Comparison of ENCODE assay signal across 23 mouse cellular contexts in genomic region chr17:33900281-33900988, GRCm38 (mm10). TPM values are rescaled to one million over a fixed set of nuclear protein-coding genes. Genes with fewer than 3 reads are reported as not detected.
DNase-seq lines count a peak whose midpoint lies in the region; ATAC-seq and TF ChIP-seq lines count a peak whose summit lies in the region.
"Had no signal": no experiment of that assay in that cellular context is flagged by ENCODE, and none has a peak within 500 bp of the region (broad histone marks: within the 10 kb centered on the region; RNA-seq: fewer than 3 reads in every experiment).

No protein-coding gene starts in this region.

- H3K27me3 ChIP-seq in forebrain, embryonic 12.5 days, result no peaks in the 10 kb centered on the region
- H3K27me3 ChIP-seq in forebrain, embryonic 11.5 days (ENCODE audit: control insufficient read depth, insufficient read depth, low read length), result no peaks in the 10 kb centered on the region
- no peaks in the 10 kb centered on the region for H3K27me3 ChIP-seq in testis, adult 2 months (ENCODE audit: control insufficient read depth, insufficient read depth, low read length)
- no peaks in the 10 kb centered on the region for H3K27me3 ChIP-seq in liver, embryonic 11.5 days (replicated peaks; ENCODE audit: control insufficient read depth, insufficient read depth, low read length)
- H3K27me3 ChIP-seq: forebrain, embryonic 15.5 days; kidney, embryonic 15.5 days; neural tube, embryonic 13.5 days; stomach, embryonic 15.5 days had no signal

- H3K4me1 ChIP-seq in forebrain, embryonic 12.5 days, result no peaks in the 10 kb centered on the region
- H3K4me1 ChIP-seq in forebrain, embryonic 11.5 days (replicated peaks; ENCODE audit: control insufficient read depth, insufficient read depth, low read length), result no peaks in the 10 kb centered on the region
- peaks cover 14% of the 10 kb centered on the region for H3K4me1 ChIP-seq in testis, adult 2 months (ENCODE audit: control insufficient read depth, insufficient read depth, low read length)
- H3K4me1 ChIP-seq in liver, embryonic 11.5 days (replicated peaks; ENCODE audit: control insufficient read depth, insufficient read depth, low read length), result peaks cover 36% of the 10 kb centered on the region
- H3K4me1 ChIP-seq: forebrain, embryonic 15.5 days; kidney, embryonic 15.5 days; neural tube, embryonic 13.5 days; stomach, embryonic 15.5 days had no signal

- 74% methylated on average over 7 of the region's 7 CpGs for WGBS in forebrain, embryonic 12.5 days
- WGBS in forebrain, embryonic 11.5 days, result 75% methylated on average over 7 of the region's 7 CpGs
- 64% methylated on average over 7 of the region's 7 CpGs for WGBS in liver, embryonic 11.5 days

- no peak overlapping the region for H3K27ac ChIP-seq in forebrain, embryonic 12.5 days
- no peak overlapping the region for H3K27ac ChIP-seq in forebrain, embryonic 11.5 days (ENCODE audit: low read depth, low read length)
- peak overlapping the region; percentile 45; the same call in 1 of the 2 replicates for H3K27ac ChIP-seq in testis, adult 2 months (ENCODE audit: control insufficient read depth, insufficient read depth, low read depth, low read length)
- H3K27ac ChIP-seq in liver, embryonic 11.5 days (ENCODE audit: low read depth, low read length), result peak overlapping the region; percentile 87
- H3K27ac ChIP-seq: forebrain, embryonic 15.5 days; heart, adult 2 months; kidney, embryonic 15.5 days; left cerebral cortex, adult 2 months; neural tube, embryonic 13.5 days; stomach, embryonic 15.5 days had no signal

- TF ChIP-seq CTCF in testis, adult 2 months (IDR thresholded peaks at IDR 0.05; ENCODE audit: control insufficient read depth, insufficient read depth, insufficient replicate concordance, low read depth, low read length), result no peak

- no peak for ATAC-seq in forebrain, embryonic 12.5 days (ENCODE audit: low FRiP score)
- ATAC-seq in forebrain, embryonic 11.5 days (replicated peaks; ENCODE audit: low FRiP score), result no peak
- no peak for ATAC-seq in liver, embryonic 11.5 days (replicated peaks; ENCODE audit: low FRiP score)
- ATAC-seq in inflammation-experienced regulatory T-cells, adult 6 months, result no peak
- ATAC-seq: activated CD4-positive, CD25-positive, alpha-beta regulatory T cell, adult 4 months; forebrain, embryonic 15.5 days had no signal

- H3K4me2 ChIP-seq in forebrain, embryonic 12.5 days, result no peak overlapping the region
- no peak overlapping the region for H3K4me2 ChIP-seq in forebrain, embryonic 11.5 days (ENCODE audit: low read depth, low read length, severe bottlenecking)
- peak overlapping the region; percentile 7 for H3K4me2 ChIP-seq in liver, embryonic 11.5 days
- H3K4me2 ChIP-seq: forebrain, embryonic 15.5 days; kidney, embryonic 15.5 days; neural tube, embryonic 13.5 days; stomach, embryonic 15.5 days had no signal

- TF ChIP-seq POLR2A in testis, adult 2 months (IDR thresholded peaks at IDR 0.05; ENCODE audit: control insufficient read depth, low read depth, low read length), result no peak

- 0 out of 2 replicates have a peak overlapping the region, but pooled peaks have one; percentile 1 for H3K9ac ChIP-seq in forebrain, embryonic 12.5 days
- H3K9ac ChIP-seq in forebrain, embryonic 11.5 days (ENCODE audit: low read length), result no peak overlapping the region
- peak overlapping the region; percentile 48 for H3K9ac ChIP-seq in liver, embryonic 11.5 days (ENCODE audit: low read depth, low read length)
- H3K9ac ChIP-seq: forebrain, embryonic 15.5 days; kidney, embryonic 15.5 days; neural tube, embryonic 13.5 days; stomach, embryonic 15.5 days had no signal

- no peaks in the 10 kb centered on the region for H3K36me3 ChIP-seq in forebrain, embryonic 12.5 days (replicated peaks)
- H3K36me3 ChIP-seq in forebrain, embryonic 11.5 days (ENCODE audit: control insufficient read depth, insufficient read depth, low read length), result no peaks in the 10 kb centered on the region
- H3K36me3 ChIP-seq in testis, adult 2 months (ENCODE audit: control insufficient read depth, insufficient read depth, low read length), result no peaks in the 10 kb centered on the region
- H3K36me3 ChIP-seq in liver, embryonic 11.5 days (ENCODE audit: control insufficient read depth, insufficient read depth, low read length), result no peaks in the 10 kb centered on the region
- H3K36me3 ChIP-seq: forebrain, embryonic 15.5 days; kidney, embryonic 15.5 days; neural tube, embryonic 13.5 days; stomach, embryonic 15.5 days had no signal

- H3K9me3 ChIP-seq in forebrain, embryonic 12.5 days, result no peaks in the 10 kb centered on the region
- no peaks in the 10 kb centered on the region for H3K9me3 ChIP-seq in forebrain, embryonic 11.5 days (ENCODE audit: control insufficient read depth, low read length)
- no peaks in the 10 kb centered on the region for H3K9me3 ChIP-seq in liver, embryonic 11.5 days (ENCODE audit: control insufficient read depth, low read length)
- H3K9me3 ChIP-seq: forebrain, embryonic 15.5 days; kidney, embryonic 15.5 days; neural tube, embryonic 13.5 days; stomach, embryonic 15.5 days had no signal

- no peak for DNase-seq in forebrain, embryonic 11.5 days (ENCODE audit: low spot score)
- DNase-seq in testis, postnatal 14 days (ENCODE audit: low spot score), result no peak
- DNase-seq in liver, embryonic 11.5 days (ENCODE audit: low spot score), result no peak
- no peak for DNase-seq in spleen, postnatal 14 days (ENCODE audit: low spot score in 2 of 2)
- no peak for DNase-seq in layer of hippocampus, adult 18-20 months (ENCODE audit: low spot score in 2 of 2)
- DNase-seq: B cell, adult 2 months; cerebellum, adult 8-10 months; embryo, embryonic 11 days; heart, adult 2 months; lung, postnatal 10 days; thymus, postnatal 4 days had no signal

- H3K4me3 ChIP-seq in forebrain, embryonic 12.5 days (replicated peaks), result no peak overlapping the region
- no peak overlapping the region for H3K4me3 ChIP-seq in forebrain, embryonic 11.5 days (ENCODE audit: low read depth, low read length)
- H3K4me3 ChIP-seq in testis, adult 2 months (ENCODE audit: control insufficient read depth, low read depth, low read length), result no peak overlapping the region
- no peak overlapping the region for H3K4me3 ChIP-seq in liver, embryonic 11.5 days (ENCODE audit: low read depth, low read length)
- H3K4me3 ChIP-seq: forebrain, embryonic 15.5 days; heart, adult 2 months; kidney, embryonic 15.5 days; left cerebral cortex, adult 2 months; neural tube, embryonic 13.5 days; stomach, embryonic 15.5 days had no signal

RNA-seq across cellular contexts. Expression of gene Platr17, which starts 4.5 kb away (rescaled TPM):
- polyA plus RNA-seq in forebrain, embryonic 12.5 days (2016; fragmentation: Nextera tagmentation; extraction: Ambion mirVana), result not detected in 2 replicates
- polyA plus RNA-seq in forebrain, embryonic 11.5 days (2014; fragmentation: Nextera tagmentation; extraction: Ambion mirVana), result 0.24 TPM in 1 of 2 replicates, not detected in the other
- not detected in 2 replicates for polyA plus RNA-seq in testis, adult 2 months (2012; rRNA removed)
- 1.8 and 2.2 TPM in 2 replicates for polyA plus RNA-seq in liver, embryonic 11.5 days (2014; fragmentation: Nextera tagmentation; extraction: Ambion mirVana)
- 10 to 100 TPM in 1 of 3 experiments, 1 to 10 TPM in 2; 5.3 to 10.1 (median 5.4) TPM for polyA plus RNA-seq in inflammation-experienced regulatory T-cells, adult 6 months (2017; shearing (Covaris generic))
- total RNA-seq in layer of hippocampus, adult 18-20 months (2021), result under 1 TPM in 1 of 2 experiments, not detected in 1; 0.42 TPM
- total RNA-seq: gastrocnemius, adult 18-20 months; heart, adult 2 months; left cerebral cortex, adult 2 months; megakaryocyte-erythroid progenitor cell, adult 5-6 weeks had no signal
- polyA plus RNA-seq: heart, adult 2 months; small intestine, adult 2 months had no signal

RNA-seq across cellular contexts. Expression of gene Daxx, which starts 8.8 kb away (rescaled TPM):
- polyA plus RNA-seq in forebrain, embryonic 12.5 days (2016; fragmentation: Nextera tagmentation; extraction: Ambion mirVana), result 67.9 and 68.2 TPM in 2 replicates
- 68.2 and 73.8 TPM in 2 replicates for polyA plus RNA-seq in forebrain, embryonic 11.5 days (2014; fragmentation: Nextera tagmentation; extraction: Ambion mirVana)
- polyA plus RNA-seq in testis, adult 2 months (2012; rRNA removed), result 157 and 183 TPM in 2 replicates
- 46.9 and 52.9 TPM in 2 replicates for polyA plus RNA-seq in liver, embryonic 11.5 days (2014; fragmentation: Nextera tagmentation; extraction: Ambion mirVana)
- polyA plus RNA-seq in inflammation-experienced regulatory T-cells, adult 6 months (2017; shearing (Covaris generic)), result 100 to 1,000 TPM; 101 to 116 (median 102) TPM
- total RNA-seq in layer of hippocampus, adult 18-20 months (2021), result 10 to 100 TPM; 29.6 to 32.9 TPM

RNA-seq across cellular contexts. Expression of gene Kifc1, which starts 10.0 kb away (rescaled TPM):
- 5.4 and 7.4 TPM in 2 replicates for polyA plus RNA-seq in forebrain, embryonic 12.5 days (2016; fragmentation: Nextera tagmentation; extraction: Ambion mirVana)
- polyA plus RNA-seq in forebrain, embryonic 11.5 days (2014; fragmentation: Nextera tagmentation; extraction: Ambion mirVana), result 16.0 and 20.4 TPM in 2 replicates
- 7.7 and 8.6 TPM in 2 replicates for polyA plus RNA-seq in testis, adult 2 months (2012; rRNA removed)
- 10.2 and 11.8 TPM in 2 replicates for polyA plus RNA-seq in liver, embryonic 11.5 days (2014; fragmentation: Nextera tagmentation; extraction: Ambion mirVana)
- polyA plus RNA-seq in inflammation-experienced regulatory T-cells, adult 6 months (2017; shearing (Covaris generic)), result 1 to 10 TPM in 2 of 3 experiments, under 1 TPM in 1; 0.20 to 7.4 (median 1.3) TPM
- total RNA-seq in layer of hippocampus, adult 18-20 months (2021), result 1 to 10 TPM; 1.8 to 2.6 TPM

RNA-seq across cellular contexts. Expression of gene Tapbp, which starts 15.3 kb away (rescaled TPM):
- polyA plus RNA-seq in forebrain, embryonic 12.5 days (2016; fragmentation: Nextera tagmentation; extraction: Ambion mirVana), result 16.1 and 19.5 TPM in 2 replicates
- 13.9 and 15.5 TPM in 2 replicates for polyA plus RNA-seq in forebrain, embryonic 11.5 days (2014; fragmentation: Nextera tagmentation; extraction: Ambion mirVana)
- polyA plus RNA-seq in testis, adult 2 months (2012; rRNA removed), result 71.7 and 80.8 TPM in 2 replicates
- 28.1 and 29.1 TPM in 2 replicates for polyA plus RNA-seq in liver, embryonic 11.5 days (2014; fragmentation: Nextera tagmentation; extraction: Ambion mirVana)
- polyA plus RNA-seq in inflammation-experienced regulatory T-cells, adult 6 months (2017; shearing (Covaris generic)), result 100 to 1,000 TPM; 367 to 428 (median 385) TPM
- total RNA-seq in layer of hippocampus, adult 18-20 months (2021), result 10 to 100 TPM; 38.3 to 38.5 TPM

RNA-seq across cellular contexts. Expression of gene Zbtb22, which starts 15.3 kb away (rescaled TPM):
- polyA plus RNA-seq in forebrain, embryonic 12.5 days (2016; fragmentation: Nextera tagmentation; extraction: Ambion mirVana), result 23.1 and 23.5 TPM in 2 replicates
- polyA plus RNA-seq in forebrain, embryonic 11.5 days (2014; fragmentation: Nextera tagmentation; extraction: Ambion mirVana), result 13.0 and 14.9 TPM in 2 replicates
- 65.0 and 66.5 TPM in 2 replicates for polyA plus RNA-seq in testis, adult 2 months (2012; rRNA removed)
- polyA plus RNA-seq in liver, embryonic 11.5 days (2014; fragmentation: Nextera tagmentation; extraction: Ambion mirVana), result 12.4 and 13.0 TPM in 2 replicates
- 1 to 10 TPM; 3.7 to 6.8 (median 4.8) TPM for polyA plus RNA-seq in inflammation-experienced regulatory T-cells, adult 6 months (2017; shearing (Covaris generic))
- 10 to 100 TPM; 34.3 to 34.4 TPM for total RNA-seq in layer of hippocampus, adult 18-20 months (2021)

Comparison
In these comparisons a context has a peak if more than half of its experiments do, and no peak if none do; other contexts are left out.
1. H3K27ac ChIP-seq: peak in testis, adult 2 months (single experiment) and liver, embryonic 11.5 days (single experiment); none in forebrain, embryonic 12.5 days (single experiment) and forebrain, embryonic 11.5 days (single experiment).